Mouse (Mus musculus) small intestine, adult 2 months (tissue): ENCODE results near the gene Gm20388.

Experiments used
- CTCF ChIP-seq: fragments of 200-500 bp; IDR thresholded peaks from 2 replicates; pipeline ENCODE4 v1.5.1; 2012; ENCODE audit warnings: low read depth, mild to moderate bottlenecking, control low read depth, inconsistent platforms, low read length, moderate library complexity, mixed read lengths; ENCODE audit not compliant: insufficient replicate concordance, insufficient read length; ENCODE audit errors: extremely low read depth
- POLR2A ChIP-seq: fragments of 200-500 bp; IDR thresholded peaks from 2 replicates; pipeline ENCODE4 v1.6.1; 2012; ENCODE audit warnings: low read depth, mild to moderate bottlenecking, control low read depth, inconsistent platforms, low read length, moderate library complexity

DNA sequence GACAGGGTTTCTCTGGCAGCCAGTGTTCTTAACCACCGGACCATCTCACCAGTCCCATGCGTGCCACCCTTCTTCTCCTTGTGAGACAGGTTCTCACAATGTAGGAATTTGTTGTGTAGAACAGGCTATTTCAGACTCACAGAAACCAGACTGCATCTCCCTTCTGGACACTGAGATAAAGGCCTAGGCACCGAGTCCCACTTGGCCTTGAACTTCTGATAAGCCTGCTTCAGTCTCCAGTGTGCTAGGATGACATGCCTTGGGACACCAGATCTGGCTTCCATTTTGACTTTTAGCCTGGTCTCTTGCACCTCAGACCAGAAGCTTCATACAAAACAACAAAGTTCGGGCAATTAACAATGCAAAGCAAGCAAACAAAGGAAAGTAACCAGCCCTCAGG, 1678.1 kb downstream of the Gm20388 start:
- TF ChIP-seq POLR2A (no peak), CTCF (no peak)
